Mouse (Mus musculus): ENCODE measurements at regions not wholly inside any gene's neighbourhood (a gene's known extent, or its start where the extent isn't known, plus 50 kb on each side); places are given as distances from the start of the nearest gene placed in this dataset.

GRCm38 (mm10) chr3:45523281-45523680, 145.1 kb downstream of the Pcdh10 start:
- no peak for DNase-seq (ENCODE audit: low spot score in 2 of 2)

- DNase-seq (ENCODE audit: low spot score in 2 of 2): no peak
Measured at GRCm38 (mm10) chr3:45547091-45547490, 168.9 kb downstream of the Pcdh10 start.

GRCm38 (mm10) chr3:45555736-45556135, 177.5 kb downstream of the Pcdh10 start:
- DNase-seq (ENCODE audit: low spot score in 2 of 2): peak; percentile 70 to 83

- DNase-seq (ENCODE audit: low spot score in 2 of 2): no peak
Measured at GRCm38 (mm10) chr3:45572995-45573394, 194.8 kb downstream of the Pcdh10 start.

GRCm38 (mm10) chr3:45577035-45577434, 198.8 kb downstream of the Pcdh10 start:
- DNase-seq (ENCODE audit: low spot score in 2 of 2): no peak

- DNase-seq (ENCODE audit: low spot score in 2 of 2): no peak
Measured at GRCm38 (mm10) chr3:45593561-45593960, 215.4 kb downstream of the Pcdh10 start.

- no peak for DNase-seq (ENCODE audit: low spot score in 2 of 2)
Measured at GRCm38 (mm10) chr3:45602278-45602677, 224.1 kb downstream of the Pcdh10 start.

GRCm38 (mm10) chr3:45603151-45603550, 225.0 kb downstream of the Pcdh10 start:
- no peak for DNase-seq (ENCODE audit: low spot score in 2 of 2)

- DNase-seq (ENCODE audit: low spot score in 2 of 2): no peak
Measured at GRCm38 (mm10) chr3:45620729-45621128, 242.5 kb downstream of the Pcdh10 start.

GRCm38 (mm10) chr3:45645856-45646450, 267.8 kb downstream of the Pcdh10 start:
- no peak for DNase-seq (ENCODE audit: low spot score in 2 of 2)

GRCm38 (mm10) chr3:45649361-45649760, 271.2 kb downstream of the Pcdh10 start:
- no peak for DNase-seq (ENCODE audit: low spot score in 2 of 2)

- no peak for DNase-seq (ENCODE audit: low spot score in 2 of 2)
Measured at GRCm38 (mm10) chr3:45657023-45657422, 278.8 kb downstream of the Pcdh10 start.

GRCm38 (mm10) chr3:45658093-45658776, 280.0 kb downstream of the Pcdh10 start:
- DNase-seq (ENCODE audit: low spot score in 2 of 2): no peak

- no peak for DNase-seq (ENCODE audit: low spot score in 2 of 2)
Measured at GRCm38 (mm10) chr3:45659052-45659451, 280.9 kb downstream of the Pcdh10 start.

- no peak for DNase-seq (ENCODE audit: low spot score in 2 of 2)
Measured at GRCm38 (mm10) chr3:45670434-45670833, 292.2 kb downstream of the Pcdh10 start.

GRCm38 (mm10) chr3:45677672-45678071, 299.5 kb downstream of the Pcdh10 start:
- no peak for DNase-seq (ENCODE audit: low spot score in 2 of 2)

GRCm38 (mm10) chr3:45681410-45681809, 303.2 kb downstream of the Pcdh10 start:
- no peak for DNase-seq (ENCODE audit: low spot score in 2 of 2)

GRCm38 (mm10) chr3:45707891-45708290, 329.7 kb downstream of the Pcdh10 start:
- DNase-seq (ENCODE audit: low spot score in 2 of 2): no peak
